Mouse (Mus musculus): ENCODE results near the gene Fancb.

Fancb gene

GRCm38 (mm10) chrX:164980193-164980775 lies at the start of gene Fancb, which contains the start of gene Mospd2:
Gene Fancb, plus strand, starts transcription at chrX:164980592.
Gene Mospd2, minus strand, starts transcription at chrX:164980375.
- in situ Hi-C loops (cut with MboI, MseI) = no loop called here

GRCm38 (mm10) chrX:164941540-164941939 lies 38.9 kb upstream of the Fancb start:
- in situ Hi-C loops (cut with MboI, MseI) = no loop called here

- in situ Hi-C loops (cut with MboI, MseI) = no loop called here
These were observed 28.4 kb upstream of the Fancb start for GRCm38 (mm10) chrX:164951858-164952576.

GRCm38 (mm10) chrX:164952601-164953375 lies 27.6 kb upstream of the Fancb start:
- in situ Hi-C loops (cut with MboI, MseI) = no loop called here

GRCm38 (mm10) chrX:164965750-164966448 lies 14.5 kb upstream of the Fancb start:
- in situ Hi-C loops (cut with MboI, MseI) = no loop called here

- in situ Hi-C loops (cut with MboI, MseI) = no loop called here
These were observed 9.2 kb upstream of the Fancb start for GRCm38 (mm10) chrX:164971206-164971605.

- in situ Hi-C loops (cut with MboI, MseI) = no loop called here
These were observed 1.5 kb upstream of the Fancb start for GRCm38 (mm10) chrX:164978866-164979265.

GRCm38 (mm10) chrX:165003141-165003540 lies 22.7 kb downstream of the Fancb start:
- in situ Hi-C loops (cut with MboI, MseI) = no loop called here

GRCm38 (mm10) chrX:165004779-165005324 lies 24.5 kb downstream of the Fancb start, which contains the start of gene Gm17604:
Gene Gm17604, minus strand, starts transcription at chrX:165004829.
- in situ Hi-C loops (cut with MboI, MseI) = no loop called here

Measured in T-helper 17 cell (primary cell).